Mouse (Mus musculus) cerebellum, postnatal 10 days (tissue): ENCODE results near the gene Map4k3.
"Not testable (repeated sequence)": the region's sequence is repeated elsewhere in the genome, so short reads cannot be mapped to it uniquely, and the experiment has no call there.

Experiments used
- DNase-seq, 2 experiments: peaks; one replicate each; pipeline ENCODE4 v3.0.0; 2021; ENCODE audit warnings: mixed read lengths in 2 of 2

Map4k3 gene

GRCm38 (mm10) chr17:80563762-80564610 lies 164.3 kb downstream of the Map4k3 start:
- not testable (repeated sequence) for DNase-seq

GRCm38 (mm10) chr17:80562792-80563191 lies 165.5 kb downstream of the Map4k3 start:
- DNase-seq = no peak

GRCm38 (mm10) chr17:80560669-80561401 lies 167.4 kb downstream of the Map4k3 start:
- peak; percentile 92 to 94 for DNase-seq

- DNase-seq = no peak
These were observed 168.5 kb downstream of the Map4k3 start for GRCm38 (mm10) chr17:80559745-80560144.

GRCm38 (mm10) chr17:80559050-80559449 lies 169.2 kb downstream of the Map4k3 start:
- peak; percentile 69 to 77 for DNase-seq

- DNase-seq = no peak
These were observed 169.7 kb downstream of the Map4k3 start for GRCm38 (mm10) chr17:80558583-80558982.

- DNase-seq = no peak
These were observed 170.8 kb downstream of the Map4k3 start for GRCm38 (mm10) chr17:80557461-80557860.

- peak; percentile 95 to 97 for DNase-seq
These were observed 174.7 kb downstream of the Map4k3 start for GRCm38 (mm10) chr17:80553318-80554270.

- DNase-seq = no peak
These were observed 175.6 kb downstream of the Map4k3 start for GRCm38 (mm10) chr17:80552653-80553052.

GRCm38 (mm10) chr17:80550981-80551380 lies 177.3 kb downstream of the Map4k3 start:
- no peak for DNase-seq

- no peak for DNase-seq
These were observed 181.4 kb downstream of the Map4k3 start for GRCm38 (mm10) chr17:80546846-80547245.

- DNase-seq = peak; percentile 30 to 31
These were observed 182.1 kb downstream of the Map4k3 start for GRCm38 (mm10) chr17:80546227-80546626.

GRCm38 (mm10) chr17:80543646-80544045 lies 184.6 kb downstream of the Map4k3 start:
- no peak for DNase-seq

- DNase-seq = peak; percentile 44 to 54
These were observed 191.1 kb downstream of the Map4k3 start for GRCm38 (mm10) chr17:80537136-80537535.

- peak; percentile 59 to 61 for DNase-seq
These were observed 192.7 kb downstream of the Map4k3 start for GRCm38 (mm10) chr17:80535633-80536032.

- not testable (repeated sequence) for DNase-seq
These were observed 196.9 kb downstream of the Map4k3 start for GRCm38 (mm10) chr17:80531351-80531750.
